Mouse (Mus musculus) naive thymus-derived CD4-positive, alpha-beta T cell, adult 2 months (primary cell): ENCODE results near the gene Mettl23.
"Not testable (repeated sequence)": the region's sequence is repeated elsewhere in the genome, so short reads cannot be mapped to it uniquely, and the experiment has no call there.

Experiments used
- DNase-seq: peaks from one replicate; pipeline ENCODE4 v3.0.0-alpha.2; 2011; ENCODE audit warnings: low read depth

Mettl23 gene

DNA sequence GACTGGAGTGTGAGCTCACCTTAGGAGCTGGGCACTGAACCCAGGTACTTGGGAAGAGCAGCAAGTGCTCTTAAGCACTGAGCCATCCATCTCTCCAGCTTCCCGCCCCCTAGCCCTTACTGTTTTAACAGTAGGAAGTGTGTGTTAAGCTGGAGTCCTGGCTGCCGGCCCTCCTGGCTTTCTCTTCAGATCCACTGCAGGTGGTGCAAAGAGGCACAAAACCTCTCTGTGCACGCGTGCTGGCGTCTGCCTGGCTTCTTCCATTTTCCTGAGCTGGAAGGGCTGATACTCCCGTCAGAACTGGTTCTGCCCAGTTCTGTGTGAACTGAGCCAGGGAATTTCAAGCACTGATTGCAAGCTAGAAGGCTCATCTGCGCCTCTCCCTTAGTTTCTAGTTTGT is 37.8 kb downstream of the Mettl23 start:
- no peak for DNase-seq

DNA sequence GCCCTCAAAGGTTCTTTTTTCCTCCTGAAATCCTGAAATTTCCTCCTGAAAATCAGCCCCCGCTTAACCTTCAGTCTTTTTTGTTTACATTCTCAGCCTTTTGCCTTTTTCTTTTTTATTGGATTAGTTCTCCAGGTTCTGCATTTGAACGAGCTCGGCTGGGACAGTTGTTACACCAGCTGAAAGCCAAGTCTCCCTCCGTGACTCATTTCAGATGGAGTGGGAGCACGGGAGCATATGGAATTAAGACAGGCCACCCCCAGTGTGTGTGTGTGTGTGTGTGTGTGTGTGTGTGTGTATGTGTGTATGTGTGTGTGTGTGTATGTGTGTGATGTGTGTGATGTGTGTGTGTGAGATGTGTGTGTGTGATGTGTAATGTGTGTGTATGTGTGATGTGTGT is 38.4 kb downstream of the Mettl23 start:
- no peak for DNase-seq

DNA sequence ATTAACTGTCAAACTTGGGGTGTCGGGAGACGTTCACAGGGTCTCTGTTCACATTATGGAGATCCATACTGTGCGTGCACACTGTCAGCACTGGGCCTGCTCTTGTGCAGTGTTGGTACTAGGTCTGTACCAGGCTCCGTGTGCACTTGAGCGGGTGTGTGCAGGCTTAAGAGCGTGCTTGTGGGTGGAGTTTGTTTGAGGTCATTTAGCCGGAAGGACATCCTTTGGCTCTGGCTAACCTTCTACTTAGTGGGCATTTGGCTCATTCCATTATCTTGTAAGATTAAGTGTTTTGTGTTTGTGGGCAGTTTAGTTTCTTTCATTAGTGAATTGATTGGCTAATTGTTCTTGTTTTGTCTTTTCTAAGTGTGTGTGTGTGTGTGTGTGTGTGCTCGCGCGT is 39.4 kb downstream of the Mettl23 start:
- no peak for DNase-seq

DNA sequence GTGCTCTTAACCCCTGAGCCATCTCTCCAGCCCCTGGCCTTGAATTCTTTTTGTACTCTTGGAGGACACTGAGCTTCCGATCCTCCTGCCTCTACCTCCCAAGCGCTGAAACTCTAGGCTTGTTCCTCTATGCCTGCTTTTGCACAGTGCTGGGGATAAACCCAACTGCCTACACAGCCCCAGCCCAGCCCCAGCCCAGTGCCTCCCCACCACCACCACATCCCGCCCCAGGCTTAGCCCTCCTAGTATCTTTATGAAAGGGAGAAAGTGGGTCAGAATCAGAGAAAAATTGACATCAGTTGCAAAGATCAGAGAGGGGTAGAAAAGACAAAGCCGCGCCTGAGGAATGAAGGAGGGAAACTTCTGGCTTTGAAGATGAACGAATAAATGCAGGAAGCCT is 41.0 kb downstream of the Mettl23 start:
- no peak for DNase-seq

DNA sequence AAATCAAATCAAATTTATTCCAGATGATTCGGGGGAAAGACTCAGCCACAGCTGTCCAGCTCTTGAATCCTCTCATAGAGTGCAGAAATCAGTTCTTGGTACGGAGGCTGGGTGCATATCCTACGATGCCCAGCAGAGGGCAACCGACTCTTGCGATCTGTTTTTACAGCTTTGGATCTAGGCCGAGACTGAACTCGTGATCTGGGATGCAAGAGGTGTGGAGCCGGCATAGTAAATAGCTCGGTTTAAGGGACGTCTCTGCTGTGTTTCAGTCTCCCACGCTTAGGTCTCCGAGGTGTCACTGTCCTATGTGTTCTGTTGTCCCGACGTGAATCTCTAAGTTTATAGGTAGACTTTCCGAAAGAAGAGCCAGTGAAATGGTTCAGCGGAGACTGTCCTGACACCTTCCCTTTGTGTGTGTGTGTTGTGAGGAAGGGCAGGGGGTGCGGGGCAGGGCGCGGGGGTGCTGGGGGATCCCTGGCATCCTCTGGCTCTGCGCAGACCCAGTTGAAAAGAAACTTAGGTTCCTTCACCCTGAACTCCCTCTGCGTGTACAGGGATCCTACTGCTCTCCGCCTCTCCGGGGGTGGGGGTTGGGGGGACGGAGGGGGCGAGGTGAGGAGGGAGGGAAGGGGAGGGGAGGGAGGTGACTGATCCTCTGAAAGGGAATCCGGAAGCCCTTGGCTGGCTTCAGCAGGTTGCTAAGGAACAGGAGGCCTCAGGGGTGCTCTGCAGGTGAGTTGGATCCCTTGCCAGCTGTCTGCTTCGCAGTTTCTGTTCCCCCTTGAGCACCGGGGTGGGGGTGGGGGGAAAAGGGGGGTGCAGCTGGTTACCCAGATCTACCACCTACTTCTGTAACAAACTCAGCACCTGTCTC is 42.4 kb downstream of the Mettl23 start:
- DNase-seq = peak; percentile 89

DNA sequence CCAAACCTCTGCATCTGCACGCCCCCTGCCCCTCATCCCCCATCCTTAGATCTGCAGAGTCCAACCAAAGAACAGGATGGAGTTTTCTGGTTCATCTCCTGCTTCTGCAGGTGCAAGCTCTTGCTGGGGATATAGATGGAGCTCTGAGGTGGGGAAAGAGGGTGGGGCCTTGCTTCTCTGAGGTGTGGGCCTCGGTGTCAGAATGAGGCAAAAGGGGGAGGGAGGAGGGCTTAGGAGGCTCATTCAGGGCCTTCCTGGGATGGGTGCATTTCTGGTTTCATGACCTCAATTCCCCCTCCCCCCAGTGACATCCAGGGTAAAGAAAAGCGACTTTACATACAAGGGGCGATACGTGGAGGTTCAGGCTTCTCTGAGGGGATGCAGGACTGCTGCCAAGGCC is 44.1 kb downstream of the Mettl23 start:
- DNase-seq = no peak

DNA sequence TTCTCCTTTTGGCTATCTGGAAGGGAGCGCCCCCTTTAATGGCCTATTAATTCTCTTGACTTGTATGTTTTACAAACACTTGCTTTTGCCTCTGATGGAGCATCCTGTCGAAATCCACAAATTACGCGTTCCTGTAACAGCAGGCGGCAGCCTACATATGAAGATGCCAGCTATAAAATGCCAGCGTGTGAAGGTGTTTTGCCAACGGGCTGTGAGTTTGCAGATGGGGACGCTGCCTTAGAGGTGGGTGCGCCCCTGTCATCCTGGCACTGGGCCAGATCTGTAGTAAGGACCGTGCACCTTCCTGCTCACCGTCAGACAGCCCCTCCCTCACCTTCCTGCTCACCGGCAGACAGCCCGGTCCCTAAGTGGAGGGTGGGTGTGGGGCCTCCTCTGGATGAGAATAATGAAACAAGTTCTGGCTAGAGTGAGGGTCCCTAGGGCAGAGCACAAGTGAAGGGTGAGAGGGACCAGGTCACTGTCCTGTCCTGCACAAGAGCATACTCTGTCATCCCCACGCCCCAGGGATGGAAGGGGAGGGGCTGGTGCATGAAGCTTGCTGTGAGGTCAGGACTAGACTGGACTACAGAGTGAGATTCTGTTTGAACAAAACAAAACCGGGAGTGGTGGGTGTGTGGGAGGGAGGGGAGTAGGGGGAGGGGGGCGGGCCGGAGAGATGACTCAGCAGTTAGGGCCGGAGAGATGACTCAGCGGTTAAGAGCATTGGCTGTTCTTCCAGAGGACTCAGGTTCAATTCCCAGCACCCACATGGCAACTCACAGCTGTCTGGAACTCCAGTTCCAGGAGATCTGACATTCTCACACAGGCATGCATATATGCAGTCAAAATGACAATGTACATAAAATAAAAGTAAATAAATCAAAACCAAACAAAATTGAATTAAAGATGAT is 50.7 kb downstream of the Mettl23 start:
- DNase-seq = no peak

DNA sequence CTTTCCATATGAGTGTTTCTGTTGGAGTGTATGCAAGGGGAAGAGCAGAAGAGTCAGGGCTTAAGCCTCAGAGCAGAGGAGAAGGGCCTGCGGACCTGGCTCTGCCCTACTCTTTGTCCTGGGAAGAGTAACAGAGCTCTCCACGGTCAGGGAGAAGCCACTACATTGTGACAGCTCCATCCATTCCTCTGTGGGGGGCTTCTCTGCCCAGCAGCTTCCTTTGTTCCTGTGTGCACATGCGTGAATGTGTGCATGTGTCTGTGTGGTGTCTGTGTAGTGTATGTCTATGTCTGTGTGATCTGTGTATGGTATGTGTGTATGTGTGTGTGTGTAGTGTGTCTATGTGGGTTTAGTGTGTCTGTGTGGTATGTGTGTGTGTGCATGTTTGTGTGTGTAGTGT is 52.3 kb downstream of the Mettl23 start:
- no peak for DNase-seq

DNA sequence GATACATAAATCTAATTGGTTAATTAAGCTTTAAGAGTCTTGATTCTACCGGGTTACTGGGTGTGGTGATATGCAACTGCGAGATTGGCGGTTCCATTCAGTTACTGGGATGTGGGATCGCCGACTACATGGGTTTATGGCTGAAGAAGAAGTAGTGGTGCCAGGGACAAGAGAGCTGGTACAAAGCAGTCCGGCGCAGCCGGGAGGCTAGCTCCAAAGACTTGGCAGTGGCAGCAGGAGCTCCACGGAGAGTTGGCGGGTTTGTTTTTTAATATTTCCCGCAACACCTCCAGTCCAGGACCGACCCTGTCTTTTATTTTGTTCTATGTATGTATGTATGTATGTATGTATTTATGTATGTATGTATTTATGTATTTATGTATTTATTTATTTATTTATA is 56.2 kb downstream of the Mettl23 start:
- DNase-seq = no peak

DNA sequence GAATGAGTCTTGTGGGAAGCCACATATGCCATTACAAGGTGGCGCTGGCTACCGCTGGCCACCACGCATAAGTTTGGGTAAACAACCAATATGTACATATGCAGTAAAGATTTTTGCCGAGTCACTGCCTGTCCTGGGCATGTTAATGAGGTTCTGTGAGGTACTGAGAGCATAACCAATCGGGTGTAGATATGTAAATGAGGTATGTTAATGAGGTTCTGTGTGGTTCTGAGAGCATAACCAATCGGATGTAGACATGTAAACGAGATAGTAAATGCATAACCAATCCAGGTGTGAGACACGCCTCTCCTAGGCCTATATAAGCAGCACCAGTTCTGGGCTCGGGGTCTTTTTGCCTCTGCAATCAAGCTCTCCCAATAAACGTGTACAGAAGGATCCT is 59.5 kb downstream of the Mettl23 start:
- DNase-seq = not testable (repeated sequence)
